Mouse (Mus musculus) regulatory T cell (primary cell): ENCODE results near the gene Dnaic2.

Source experiments
- in situ Hi-C: fragments of 300-600 bp; cut with MboI, MseI; formaldehyde crosslinking; loops from one replicate; pipeline ENCODE4 v1.15.1; 2025; ENCODE audit warnings: high pct_unique_total_duplicates

The Dnaic2 gene

DNA sequence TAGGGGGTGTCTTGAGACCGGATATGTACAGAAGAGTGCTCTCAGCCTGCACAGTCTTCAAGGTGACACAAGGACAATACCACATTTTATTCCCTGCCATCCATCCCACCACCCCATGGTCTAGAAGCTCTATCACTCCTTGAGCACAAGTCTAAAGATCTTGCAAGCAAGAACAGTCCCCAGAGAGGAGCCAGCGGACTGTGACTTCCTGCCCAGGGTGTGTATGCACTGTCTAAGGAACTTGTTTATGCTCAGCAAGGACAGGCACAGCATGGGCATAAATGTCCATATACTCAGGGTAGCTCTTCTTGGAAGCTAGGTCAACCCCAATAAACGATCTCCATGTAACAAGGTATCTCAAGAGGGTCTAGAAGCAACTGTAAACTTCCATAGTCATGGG lies 70.8 kb downstream of the Dnaic2 start:
- in situ Hi-C loops, result no loop called here

DNA sequence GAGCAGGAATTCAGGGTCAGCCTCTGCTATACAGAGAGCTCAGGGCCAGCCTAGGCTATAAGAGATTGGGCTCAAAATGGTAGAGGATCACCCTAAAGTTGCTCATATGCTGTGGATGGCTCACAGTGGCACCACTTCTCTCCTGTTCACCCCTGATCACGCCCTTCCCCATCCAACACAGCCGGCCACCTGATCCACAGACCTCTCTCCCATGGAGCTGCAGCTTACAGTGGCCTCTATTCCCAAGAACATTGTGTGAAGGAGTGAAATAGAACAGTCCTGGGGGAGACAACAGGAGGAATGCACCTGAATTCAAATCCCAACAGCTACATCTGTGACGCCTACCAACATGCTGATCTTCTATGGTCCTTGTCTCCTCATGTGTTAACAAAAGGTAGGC lies 71.4 kb downstream of the Dnaic2 start, which contains the start of gene Gpr142:
Gene Gpr142 (plus strand): TSS at position 301 of the 400 bp plus-strand sequence.
- in situ Hi-C loops, result no loop called here

DNA sequence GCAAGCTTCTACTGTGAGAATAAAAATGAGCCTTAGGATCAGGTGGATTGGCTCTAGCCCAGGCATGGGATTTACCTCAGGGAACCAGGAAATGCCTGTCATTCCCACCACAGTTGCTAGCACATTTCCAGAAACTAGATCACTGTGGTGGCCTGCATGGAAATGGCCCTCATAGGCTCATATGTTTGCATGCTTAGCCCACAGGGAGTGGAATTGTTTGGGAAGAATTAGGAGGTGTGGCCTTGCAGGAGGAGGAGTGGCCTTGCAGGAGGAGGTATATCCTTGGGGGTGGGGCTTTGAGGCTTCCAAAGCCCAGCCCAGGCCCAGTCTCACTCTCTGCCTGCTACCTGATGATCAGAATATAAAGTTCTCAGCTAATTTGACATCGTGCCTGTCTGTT lies 74.7 kb downstream of the Dnaic2 start:
- in situ Hi-C loops, result no loop called here

DNA sequence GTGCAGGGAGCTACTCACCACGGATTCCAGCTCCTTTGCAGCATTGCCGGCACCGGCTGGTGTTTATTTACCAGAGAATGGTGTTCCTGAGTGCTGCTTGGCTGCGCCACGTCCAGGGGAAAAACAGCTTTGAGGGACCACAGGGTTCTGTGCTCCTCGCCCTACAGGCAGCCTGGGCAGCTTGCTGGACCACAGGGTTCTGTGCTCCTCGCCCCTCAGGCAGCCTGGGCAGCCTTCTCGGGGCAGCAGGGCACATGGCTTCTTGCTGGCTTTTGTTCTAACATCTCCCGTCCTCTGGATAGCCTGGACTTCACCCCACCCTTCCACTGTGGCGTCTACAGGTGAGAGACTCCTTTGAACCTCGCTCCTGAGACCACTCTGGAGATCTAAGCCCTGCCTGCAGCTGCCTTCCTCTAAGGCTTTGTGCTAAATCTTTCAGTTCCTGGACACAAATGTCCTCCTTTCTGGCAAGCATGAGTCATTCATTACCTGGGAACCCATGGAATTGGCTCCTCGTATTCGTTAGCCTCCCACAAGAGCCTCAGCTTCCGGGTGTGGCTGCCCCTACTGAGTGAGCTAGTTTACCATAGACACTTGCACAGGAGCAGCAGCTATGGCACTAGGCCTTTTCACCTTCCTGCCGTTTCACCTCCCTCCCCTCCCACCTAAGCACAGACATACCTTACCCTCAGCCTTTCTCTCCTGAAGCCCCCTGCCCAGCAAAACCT lies 75.5 kb downstream of the Dnaic2 start:
- in situ Hi-C loops, result no loop called here

DNA sequence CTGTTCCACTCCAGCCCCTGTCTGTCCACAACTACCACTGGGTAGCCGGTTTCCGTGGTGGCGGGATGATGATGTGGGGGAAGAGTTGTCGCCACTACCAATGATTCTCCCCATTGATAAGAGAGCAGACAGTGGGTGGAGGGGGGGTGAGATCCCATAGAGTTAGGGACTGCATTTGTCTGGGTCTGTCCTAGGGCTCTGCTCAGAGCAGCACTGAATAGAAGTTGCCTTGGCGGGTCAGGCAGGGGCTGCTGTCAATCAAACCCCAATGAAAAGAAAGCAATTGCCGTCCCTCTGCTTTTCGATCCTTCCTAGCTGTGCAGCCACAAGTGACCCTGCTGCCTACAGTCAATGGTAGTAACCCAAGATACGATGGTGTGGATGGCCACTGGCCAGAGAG lies 76.8 kb downstream of the Dnaic2 start:
- in situ Hi-C loops, result no loop called here

DNA sequence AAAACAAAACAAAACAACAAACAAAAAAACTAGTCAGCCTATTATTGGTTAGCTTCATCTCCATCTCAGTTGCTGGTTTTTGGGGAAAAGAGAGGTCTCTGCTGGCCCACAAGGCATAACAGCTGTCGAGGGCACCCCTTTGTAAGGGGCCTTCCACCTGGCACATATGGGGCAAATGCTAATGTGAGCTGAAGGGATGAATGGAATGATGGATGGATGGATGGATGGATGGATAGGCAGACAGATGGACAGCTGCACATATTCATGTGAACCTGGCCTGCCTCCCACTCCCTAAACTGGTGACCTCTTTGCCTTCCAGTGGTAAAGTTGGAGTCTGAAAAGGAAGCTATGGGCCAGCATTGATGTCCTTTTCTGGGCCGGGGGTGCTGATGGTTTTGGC lies 79.8 kb downstream of the Dnaic2 start:
- in situ Hi-C loops, result no loop called here
